Mouse (Mus musculus): ENCODE data around the gene Polr2b.
A peak's percentile ranks its signal among the peaks of the same experiment; 100 is the strongest.

Gene Polr2b

GRCm38 (mm10) chr5:77309924-77310772, at the start of gene Polr2b, which contains the start of gene Noa1:
Polr2b (plus strand) TSS chr5:77310147.
Noa1 (minus strand) TSS chr5:77310084.
- DNase-seq, result peak; percentile 98

GRCm38 (mm10) chr5:77261137-77261536, 48.8 kb upstream of the Polr2b start:
- DNase-seq, result no peak

- no peak for DNase-seq
Measured at GRCm38 (mm10) chr5:77262105-77262504, 47.8 kb upstream of the Polr2b start.

GRCm38 (mm10) chr5:77265081-77265670, 44.8 kb upstream of the Polr2b start, which contains the start of gene Rest:
Rest (plus strand) TSS chr5:77265491.
- peak; percentile 85 to 94 for DNase-seq

- peak; percentile 81 to 91 for DNase-seq
Measured at GRCm38 (mm10) chr5:77265671-77266065, 44.3 kb upstream of the Polr2b start.

GRCm38 (mm10) chr5:77266066-77266885, 43.7 kb upstream of the Polr2b start:
- peak; percentile 55 to 78 for DNase-seq

- no peak for DNase-seq
Measured at GRCm38 (mm10) chr5:77266886-77267401, 43.0 kb upstream of the Polr2b start.

- no peak for DNase-seq
Measured at GRCm38 (mm10) chr5:77267441-77267840, 42.5 kb upstream of the Polr2b start.

- DNase-seq, result no peak
Measured at GRCm38 (mm10) chr5:77267957-77268624, 41.9 kb upstream of the Polr2b start.

GRCm38 (mm10) chr5:77269399-77269798, 40.5 kb upstream of the Polr2b start:
- peak in 1 of 2 experiments; percentile 28 for DNase-seq

GRCm38 (mm10) chr5:77273151-77273550, 36.8 kb upstream of the Polr2b start:
- DNase-seq, result no peak

GRCm38 (mm10) chr5:77275950-77276349, 34.0 kb upstream of the Polr2b start:
- DNase-seq, result peak; percentile 35 to 67

GRCm38 (mm10) chr5:77277204-77277603, 32.7 kb upstream of the Polr2b start:
- DNase-seq, result no peak

- peak in 1 of 2 experiments; percentile 30 for DNase-seq
Measured at GRCm38 (mm10) chr5:77281518-77282174, 28.3 kb upstream of the Polr2b start.

GRCm38 (mm10) chr5:77282242-77282641, 27.7 kb upstream of the Polr2b start:
- no peak for DNase-seq

- no peak for DNase-seq
Measured at GRCm38 (mm10) chr5:77285685-77286084, 24.3 kb upstream of the Polr2b start.

- DNase-seq, result no peak
Measured at GRCm38 (mm10) chr5:77286904-77287303, 23.0 kb upstream of the Polr2b start.

GRCm38 (mm10) chr5:77287901-77288300, 22.0 kb upstream of the Polr2b start:
- DNase-seq, result no peak

GRCm38 (mm10) chr5:77289686-77290085, 20.3 kb upstream of the Polr2b start:
- no peak for DNase-seq

- no peak for DNase-seq
Measured at GRCm38 (mm10) chr5:77290606-77291005, 19.3 kb upstream of the Polr2b start.

- no peak for DNase-seq
Measured at GRCm38 (mm10) chr5:77292803-77293522, 17.0 kb upstream of the Polr2b start.

Data from kidney, postnatal 25 days (tissue).